Mouse (Mus musculus): Measurements from ENCODE around the gene Scnn1a.

DNA sequence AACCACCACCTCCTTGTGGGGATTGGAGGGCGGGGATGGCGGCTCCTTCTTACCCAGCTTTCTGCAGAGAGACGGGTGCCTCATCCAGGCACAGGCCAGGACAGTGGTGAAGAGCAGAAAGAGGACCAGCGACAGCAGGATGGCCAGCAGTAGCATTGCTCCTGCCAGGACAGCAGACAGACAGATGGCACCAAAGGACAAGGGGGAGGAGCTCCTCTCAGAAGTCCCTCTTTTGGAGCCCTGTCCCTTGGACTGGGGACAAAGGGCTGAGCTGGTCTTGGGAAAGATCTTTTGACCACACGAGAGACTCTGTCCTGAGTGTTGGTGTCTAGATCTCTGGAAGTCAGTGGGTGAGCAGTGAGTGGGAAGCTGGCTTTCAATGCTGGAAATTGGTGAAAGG, 11.1 kb upstream of the Scnn1a start:
- TF ChIP-seq FOSL1 (IDR thresholded peaks at IDR 0.05; ENCODE audit: insufficient read depth, low read length, poor library complexity, severe bottlenecking) (no peak), MYOD1 (IDR thresholded peaks at IDR 0.05; ENCODE audit: control insufficient read depth, insufficient read length, low read depth) (no peak), CTCF (IDR thresholded peaks at IDR 0.05; ENCODE audit: control insufficient read depth, insufficient read depth, insufficient read length) (no peak)

Measured in C2C12 (cell line).